31 mouse cellular contexts compared by ENCODE assay signal in genomic region chr9:40366795-40367194, GRCm38 (mm10).
"Had no signal": no experiment of that assay in that cellular context is flagged by ENCODE, and none has a peak within 500 bp of the region (broad histone marks: within the 10 kb centered on the region; RNA-seq: fewer than 3 reads in every experiment).

No protein-coding gene starts in this region.

- H3K9me3 ChIP-seq: heart, embryonic 10.5 days; heart, embryonic 12.5 days; heart, embryonic 13.5 days; heart, embryonic 15.5 days; hindbrain, embryonic 10.5 days; hindbrain, embryonic 12.5 days; hindbrain, embryonic 13.5 days; hindbrain, embryonic 15.5 days; intestine, embryonic 15.5 days; kidney, embryonic 15.5 days had no signal

- DNase-seq: heart, postnatal 10 days; heart, postnatal 14 days; heart, postnatal 36 days; heart, postnatal 4 days; kidney, adult 11 months; kidney, adult 18-20 months; kidney, adult 2 months; kidney, adult 8-10 months; kidney, adult 9 months; kidney, postnatal 10 days; kidney, postnatal 14 days; kidney, postnatal 25 days; kidney, postnatal 36 days; kidney, postnatal 4 days; layer of hippocampus, adult 9-11 months; layer of hippocampus, postnatal 36 days had no signal

- H3K4me3 ChIP-seq: heart, embryonic 10.5 days; heart, embryonic 12.5 days; heart, embryonic 13.5 days; heart, embryonic 15.5 days; hindbrain, embryonic 10.5 days; hindbrain, embryonic 12.5 days; hindbrain, embryonic 13.5 days; hindbrain, embryonic 15.5 days; intestine, embryonic 15.5 days; kidney, embryonic 15.5 days; layer of hippocampus, adult 2 months; left cerebral cortex, adult 2 months had no signal

- H3K27ac ChIP-seq: heart, embryonic 10.5 days; heart, embryonic 13.5 days; heart, embryonic 15.5 days; hindbrain, embryonic 10.5 days; hindbrain, embryonic 12.5 days; hindbrain, embryonic 13.5 days; hindbrain, embryonic 14.5 days; hindbrain, embryonic 15.5 days; hindbrain, postnatal 0 days; intestine, embryonic 15.5 days; kidney, embryonic 15.5 days; kidney, postnatal 0 days; layer of hippocampus, adult 2 months; left cerebral cortex, adult 2 months had no signal

- H3K36me3 ChIP-seq: heart, embryonic 10.5 days; heart, embryonic 12.5 days; heart, embryonic 13.5 days; heart, embryonic 15.5 days; hindbrain, embryonic 10.5 days; hindbrain, embryonic 12.5 days; hindbrain, embryonic 13.5 days; hindbrain, embryonic 15.5 days; intestine, embryonic 15.5 days; kidney, embryonic 15.5 days had no signal

- H3K4me1 ChIP-seq: hindbrain, embryonic 12.5 days; hindbrain, embryonic 15.5 days had no signal

- H3K9ac ChIP-seq: heart, embryonic 12.5 days; heart, embryonic 13.5 days; heart, embryonic 15.5 days; hindbrain, embryonic 12.5 days; hindbrain, embryonic 13.5 days; hindbrain, embryonic 14.5 days; hindbrain, embryonic 15.5 days; intestine, embryonic 15.5 days; kidney, embryonic 15.5 days had no signal
